Mouse (Mus musculus): Measurements from ENCODE around the gene Naa50. TPM values are rescaled to one million over a fixed set of nuclear protein-coding genes. Genes with fewer than 3 reads are reported as not detected.

Gene Naa50
- polyA plus RNA-seq, 1 experiment from 2014 or later, result 73.7 TPM

DNA sequence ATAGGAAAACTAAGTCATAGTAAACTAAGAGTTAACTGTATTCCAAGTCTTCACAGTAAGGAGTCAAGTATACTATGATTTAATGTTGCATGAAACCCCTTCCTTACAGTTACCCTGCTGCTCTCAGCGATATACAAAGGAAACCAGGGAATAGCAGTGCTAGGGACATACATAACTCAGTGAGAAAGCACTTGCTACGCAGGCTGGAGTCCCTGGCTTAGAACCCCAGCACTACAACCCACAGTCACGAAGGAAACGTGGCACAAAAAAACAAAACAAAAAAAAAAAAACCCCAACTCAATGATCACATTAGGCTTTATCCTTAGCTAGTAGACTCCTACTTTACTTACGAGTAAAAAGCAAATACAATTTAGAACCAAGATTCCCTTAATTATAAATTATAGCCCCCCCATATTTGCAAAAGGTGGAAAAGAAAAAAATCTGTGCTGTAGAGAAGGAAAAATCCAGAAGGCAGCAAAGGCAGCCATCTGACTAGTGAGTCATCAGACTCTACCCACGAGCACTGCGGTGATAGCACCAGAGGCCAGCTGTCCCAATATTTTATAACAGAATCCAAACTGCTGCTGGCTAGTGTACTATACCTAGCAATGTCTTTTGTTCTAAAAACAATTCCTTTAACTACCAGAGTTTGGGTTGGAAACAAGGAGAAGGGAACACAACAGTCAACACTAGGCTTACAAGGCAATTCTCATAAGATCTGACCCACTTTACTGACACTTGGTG is 16.5 kb upstream of the Naa50 start:
- Histone ChIP-seq H3K4me3 (no peak overlapping the region), H3K27me3 (replicated peaks) (no peaks in the 10 kb centered on the region), H3K4me1 (peaks cover 19% of the 10 kb centered on the region), H3K4me2 (no peak overlapping the region), H3K27ac (replicated peaks) (no peak overlapping the region), H3K9ac (no peak overlapping the region), H3K36me3 (0 out of 2 replicates have a peak, but pooled peaks cover 3% of the 10 kb centered on the region), H3K9me3 (no peaks in the 10 kb centered on the region)
- WGBS, result 79% methylated on average over 7 of the region's 7 CpGs
- ATAC-seq (ENCODE audit: extremely low read depth, insufficient number of reproducible peaks, low FRiP score, low TSS enrichment), result no peak

DNA sequence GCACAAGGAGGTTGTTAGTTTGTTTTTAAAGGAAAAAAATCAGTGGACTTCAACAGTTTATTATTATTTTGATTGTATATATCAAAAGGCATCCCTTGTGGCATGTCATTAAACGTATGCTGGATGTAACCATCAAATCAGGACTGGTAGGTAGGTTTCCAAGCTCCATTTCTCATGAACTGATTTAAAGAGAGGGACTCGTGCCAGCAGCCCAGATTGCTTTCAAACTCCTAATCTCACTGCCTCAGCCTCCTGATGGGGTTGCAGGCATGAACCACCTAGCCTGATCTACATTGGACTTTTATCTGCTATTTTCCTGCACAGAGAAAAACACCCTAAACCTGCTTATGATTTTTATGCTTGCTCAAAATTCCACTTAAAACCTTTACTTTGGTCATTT is 15.8 kb upstream of the Naa50 start:
- H3K4me1 ChIP-seq, result peaks cover 19% of the 10 kb centered on the region
- H3K36me3 ChIP-seq, result no peaks in the 10 kb centered on the region
- no peak overlapping the region for H3K4me3 ChIP-seq
- H3K9ac ChIP-seq, result no peak overlapping the region
- H3K9me3 ChIP-seq, result no peaks in the 10 kb centered on the region
- H3K4me2 ChIP-seq, result no peak overlapping the region
- H3K27me3 ChIP-seq (replicated peaks), result no peaks in the 10 kb centered on the region
- 66% methylated on average over 2 of the region's 2 CpGs for WGBS
- H3K27ac ChIP-seq (replicated peaks), result no peak overlapping the region
- ATAC-seq (ENCODE audit: extremely low read depth, insufficient number of reproducible peaks, low FRiP score, low TSS enrichment), result no peak

- no peak overlapping the region for H3K9ac ChIP-seq
- peaks cover 19% of the 10 kb centered on the region for H3K4me1 ChIP-seq
- no peak for ATAC-seq (ENCODE audit: extremely low read depth, insufficient number of reproducible peaks, low FRiP score, low TSS enrichment)
- H3K36me3 ChIP-seq, result no peaks in the 10 kb centered on the region
- H3K4me3 ChIP-seq, result no peak overlapping the region
- no peak overlapping the region for H3K4me2 ChIP-seq
- H3K9me3 ChIP-seq, result no peaks in the 10 kb centered on the region
- H3K27ac ChIP-seq (replicated peaks), result no peak overlapping the region
- 70% methylated on average over 1 of the region's 1 CpGs for WGBS
- no peaks in the 10 kb centered on the region for H3K27me3 ChIP-seq (replicated peaks)
These were observed 14.9 kb upstream of the Naa50 start for GRCm38 (mm10) chr16:44124713-44125112.

DNA sequence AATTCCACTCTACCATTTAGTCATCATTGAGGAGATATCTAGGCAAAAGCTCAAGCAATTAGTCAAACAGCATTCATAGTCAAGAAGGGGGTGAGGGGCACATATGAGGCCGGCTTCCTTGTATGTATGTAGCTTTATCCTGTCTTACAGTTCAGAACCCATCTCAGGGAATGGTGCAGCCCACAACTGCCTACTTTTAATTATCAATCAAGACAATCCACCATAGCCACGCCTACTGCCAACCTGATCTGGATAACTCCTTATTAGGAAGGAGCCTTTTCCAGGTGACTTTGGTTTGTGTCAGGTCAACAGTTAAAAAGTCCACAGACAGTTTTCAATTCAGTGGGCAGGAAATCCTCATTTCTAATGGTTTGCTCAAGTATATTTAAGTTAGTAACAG is 14.2 kb upstream of the Naa50 start:
- 80% methylated on average over 2 of the region's 2 CpGs for WGBS
- Histone ChIP-seq H3K4me3 (no peak overlapping the region), H3K27ac (replicated peaks) (no peak overlapping the region), H3K4me2 (no peak overlapping the region), H3K4me1 (peaks cover 19% of the 10 kb centered on the region), H3K9ac (no peak overlapping the region), H3K36me3 (no peaks in the 10 kb centered on the region), H3K27me3 (replicated peaks) (no peaks in the 10 kb centered on the region), H3K9me3 (no peaks in the 10 kb centered on the region)
- ATAC-seq (ENCODE audit: extremely low read depth, insufficient number of reproducible peaks, low FRiP score, low TSS enrichment), result no peak

- H3K27ac ChIP-seq (replicated peaks), result no peak overlapping the region; the same call in 1 of the 2 replicates
- H3K4me2 ChIP-seq, result no peak overlapping the region
- H3K4me1 ChIP-seq, result peaks cover 19% of the 10 kb centered on the region
- 55% methylated on average over 4 of the region's 4 CpGs for WGBS
- no peaks in the 10 kb centered on the region for H3K9me3 ChIP-seq
- no peaks in the 10 kb centered on the region for H3K27me3 ChIP-seq (replicated peaks)
- ATAC-seq (ENCODE audit: extremely low read depth, insufficient number of reproducible peaks, low FRiP score, low TSS enrichment), result no peak
- no peak overlapping the region for H3K4me3 ChIP-seq
- H3K36me3 ChIP-seq, result no peaks in the 10 kb centered on the region
- H3K9ac ChIP-seq, result no peak overlapping the region
These were observed 13.2 kb upstream of the Naa50 start for GRCm38 (mm10) chr16:44126437-44126836.

DNA sequence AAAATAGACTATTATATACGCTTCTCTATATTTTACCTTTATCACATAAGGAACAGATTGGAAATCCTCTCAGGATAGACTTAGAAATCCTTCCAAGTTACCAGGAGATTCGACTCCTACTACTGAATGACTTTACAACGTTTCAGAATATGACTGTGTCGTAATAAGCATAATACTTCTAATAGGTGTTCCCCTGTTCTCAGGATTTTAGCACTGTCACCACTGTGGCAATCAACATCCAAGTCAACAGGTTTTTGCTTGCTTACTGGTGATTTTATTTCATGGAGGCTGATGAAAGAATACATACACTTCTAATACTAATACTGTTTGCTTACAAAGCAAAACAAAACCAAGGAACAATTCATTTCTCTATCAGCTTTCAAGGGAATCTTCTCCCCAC is 7.3 kb upstream of the Naa50 start:
- Histone ChIP-seq H3K27me3 (replicated peaks) (no peaks in the 10 kb centered on the region), H3K4me2 (no peak overlapping the region), H3K27ac (replicated peaks) (no peak overlapping the region), H3K9me3 (no peaks in the 10 kb centered on the region), H3K36me3 (no peaks in the 10 kb centered on the region), H3K4me3 (no peak overlapping the region), H3K4me1 (peaks cover 6% of the 10 kb centered on the region), H3K9ac (no peak overlapping the region)
- WGBS, result 77% methylated on average over 4 of the region's 4 CpGs
- no peak for ATAC-seq (ENCODE audit: extremely low read depth, insufficient number of reproducible peaks, low FRiP score, low TSS enrichment)

- Histone ChIP-seq H3K36me3 (no peaks in the 10 kb centered on the region), H3K27ac (replicated peaks) (no peak overlapping the region), H3K4me2 (no peak overlapping the region), H3K27me3 (replicated peaks) (no peaks in the 10 kb centered on the region), H3K4me3 (no peak overlapping the region), H3K9ac (no peak overlapping the region), H3K9me3 (no peaks in the 10 kb centered on the region), H3K4me1 (peaks cover 14% of the 10 kb centered on the region)
- no peak for ATAC-seq (ENCODE audit: extremely low read depth, insufficient number of reproducible peaks, low FRiP score, low TSS enrichment)
- 78% methylated on average over 3 of the region's 3 CpGs for WGBS
These were observed 6.4 kb upstream of the Naa50 start for GRCm38 (mm10) chr16:44133187-44133586.

DNA sequence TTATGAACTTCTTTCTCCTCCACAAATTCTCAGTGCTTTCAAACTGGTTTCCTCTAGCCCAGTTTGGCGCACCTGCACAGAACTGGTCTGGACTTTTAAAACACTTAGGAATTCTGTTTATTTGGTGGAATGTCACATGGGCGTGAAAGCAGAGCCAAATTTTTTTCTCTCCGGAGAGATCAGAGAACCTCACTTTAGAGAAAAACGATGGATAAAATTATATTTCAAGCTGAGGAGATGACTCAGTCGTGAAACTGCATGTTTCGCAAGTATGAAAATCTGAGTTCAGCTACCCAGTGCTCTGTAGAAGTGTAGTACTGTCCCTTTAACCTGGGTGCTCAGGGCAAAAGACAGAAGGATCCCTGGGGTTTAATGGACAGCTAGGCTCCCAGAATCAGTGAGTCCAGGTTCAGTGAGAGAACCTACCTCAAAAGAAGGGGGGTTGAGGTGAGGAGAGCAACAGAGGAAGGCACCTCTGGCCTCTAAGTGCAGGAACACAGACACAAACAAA is 3.1 kb upstream of the Naa50 start:
- no peak overlapping the region for H3K4me3 ChIP-seq
- WGBS, result 81% methylated on average over 6 of the region's 6 CpGs
- no peaks in the 10 kb centered on the region for H3K9me3 ChIP-seq
- H3K4me2 ChIP-seq, result no peak overlapping the region
- peaks cover 21% of the 10 kb centered on the region for H3K4me1 ChIP-seq
- H3K9ac ChIP-seq, result no peak overlapping the region
- no peak overlapping the region for H3K27ac ChIP-seq (replicated peaks)
- H3K36me3 ChIP-seq, result no peaks in the 10 kb centered on the region
- no peak for ATAC-seq (ENCODE audit: extremely low read depth, insufficient number of reproducible peaks, low FRiP score, low TSS enrichment)
- no peaks in the 10 kb centered on the region for H3K27me3 ChIP-seq (replicated peaks)

DNA sequence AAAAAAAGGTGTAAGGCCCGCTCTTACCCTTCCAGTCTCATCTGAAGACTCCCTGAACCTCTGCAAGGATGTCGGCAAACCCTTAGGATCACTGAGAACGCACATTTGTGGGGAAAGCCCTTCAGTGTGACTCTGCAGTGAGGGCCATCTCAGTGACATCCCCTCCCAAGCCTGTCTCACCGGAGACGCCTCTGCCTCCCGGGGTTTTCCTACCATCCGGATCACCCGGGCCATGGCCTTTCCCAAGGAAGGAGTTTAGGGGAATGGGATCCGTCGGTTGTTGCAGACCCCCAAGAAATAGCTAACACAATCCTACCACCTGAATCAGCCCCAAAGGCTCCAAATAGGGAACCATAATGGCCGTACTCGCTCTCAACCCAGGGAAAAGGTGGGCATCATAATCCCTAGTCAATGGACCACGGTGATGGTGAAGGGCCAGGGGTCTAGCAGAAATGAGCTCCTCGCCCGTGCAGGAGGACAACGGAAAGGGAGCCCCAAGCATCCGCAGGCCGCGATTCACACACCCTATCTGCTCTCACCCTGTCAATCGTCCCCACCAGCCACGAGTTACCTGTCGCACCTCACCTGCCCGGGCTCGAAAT is 1.2 kb upstream of the Naa50 start:
- peaks cover 19% of the 10 kb centered on the region for H3K4me1 ChIP-seq
- H3K4me3 ChIP-seq, result peak overlapping the region; percentile 94
- peak overlapping the region; percentile 96 for H3K9ac ChIP-seq
- no peaks in the 10 kb centered on the region for H3K36me3 ChIP-seq
- H3K4me2 ChIP-seq, result peak overlapping the region; percentile 92
- no peaks in the 10 kb centered on the region for H3K9me3 ChIP-seq
- ATAC-seq (ENCODE audit: extremely low read depth, insufficient number of reproducible peaks, low FRiP score, low TSS enrichment), result no peak
- no peaks in the 10 kb centered on the region for H3K27me3 ChIP-seq (replicated peaks)
- H3K27ac ChIP-seq (replicated peaks), result peak overlapping the region; percentile 99
- under 1% methylated on average over 24 of the region's 24 CpGs for WGBS

DNA sequence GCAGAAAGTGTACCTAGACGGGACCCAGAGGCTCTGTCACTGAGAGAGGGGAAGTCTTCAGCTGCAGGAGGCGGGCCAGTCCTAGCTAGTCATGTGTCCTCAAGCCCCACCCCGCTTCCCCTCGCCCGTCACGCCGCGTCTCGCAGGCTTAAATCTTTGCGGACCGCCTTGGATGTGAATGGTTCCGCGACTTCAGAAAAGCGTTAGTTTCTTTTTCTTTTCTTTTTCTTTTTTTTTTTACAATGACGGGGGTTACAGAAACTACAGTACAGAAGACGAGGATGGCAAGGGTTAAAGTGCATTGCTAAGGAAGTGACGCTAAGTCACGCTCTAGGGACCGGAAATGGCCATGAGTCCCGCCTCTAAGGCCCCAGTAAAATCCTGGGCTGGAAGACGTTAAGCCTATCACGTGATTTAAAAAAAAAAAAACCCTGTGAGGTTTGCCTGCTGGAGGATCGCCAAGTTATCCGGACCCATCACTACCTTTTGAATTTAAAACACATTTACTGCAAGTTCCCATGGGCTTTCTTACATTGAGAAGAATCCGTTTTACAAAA is 573 bp upstream of the Naa50 start:
- Histone ChIP-seq H3K4me2 (peak overlapping the region; percentile 92), H3K9ac (peak overlapping the region; percentile 96), H3K36me3 (no peaks in the 10 kb centered on the region), H3K4me3 (peak overlapping the region; percentile 94), H3K4me1 (peaks cover 17% of the 10 kb centered on the region), H3K27me3 (replicated peaks) (no peaks in the 10 kb centered on the region), H3K27ac (replicated peaks) (peak overlapping the region; percentile 99), H3K9me3 (no peaks in the 10 kb centered on the region)
- under 1% methylated on average over 25 of the region's 25 CpGs for WGBS
- ATAC-seq (ENCODE audit: extremely low read depth, insufficient number of reproducible peaks, low FRiP score, low TSS enrichment), result peak; percentile 81

- Histone ChIP-seq H3K4me2 (peak overlapping the region; percentile 92), H3K36me3 (no peaks in the 10 kb centered on the region), H3K4me1 (peaks cover 17% of the 10 kb centered on the region), H3K9ac (peak overlapping the region; percentile 98), H3K4me3 (peak overlapping the region; percentile 94), H3K27ac (replicated peaks) (peak overlapping the region; percentile 99), H3K9me3 (no peaks in the 10 kb centered on the region), H3K27me3 (replicated peaks) (no peaks in the 10 kb centered on the region)
- WGBS, result 0% methylated on average over 38 of the region's 44 CpGs
- ATAC-seq (ENCODE audit: extremely low read depth, insufficient number of reproducible peaks, low FRiP score, low TSS enrichment), result peak; percentile 32; the same call in 1 of the 2 replicates
These were observed 657 bp downstream of the Naa50 start for GRCm38 (mm10) chr16:44140186-44140787.

Measured in heart, embryonic 13.5 days (tissue).